Comparison of ENCODE assay signal across 12 mouse cellular contexts in genomic region chr14:121547745-121548144, GRCm38 (mm10). TPM values are rescaled to one million over a fixed set of nuclear protein-coding genes. Genes with fewer than 3 reads are reported as not detected.
DNase-seq lines count a peak whose midpoint lies in the region; ATAC-seq lines count a peak whose summit lies in the region.
"Had no signal": no experiment of that assay in that cellular context is flagged by ENCODE, and none has a peak within 500 bp of the region (broad histone marks: within the 10 kb centered on the region; RNA-seq: fewer than 3 reads in every experiment).

No protein-coding gene starts in this region.

- peak; percentile 22 for DNase-seq in heart, postnatal 4 days
- DNase-seq in NIH3T3 (ENCODE audit: low read depth) = peak; percentile 30
- DNase-seq in forelimb bud, embryonic 11.5 days (ENCODE audit: low read depth, low spot score) = peak; percentile 35
- DNase-seq in gastrocnemius, adult 18-20 months (ENCODE audit: low spot score) = no peak
- no peak for DNase-seq in right cerebral cortex, postnatal 10 days (ENCODE audit: low spot score in 2 of 2)
- no peak for DNase-seq in spleen, adult 12 weeks (ENCODE audit: low spot score)
- DNase-seq: left cerebral cortex, postnatal 4 days had no signal

- no peaks in the 10 kb centered on the region for H3K9me3 ChIP-seq in heart, embryonic 11.5 days (replicated peaks; ENCODE audit: control insufficient read depth, low read length)
- H3K9me3 ChIP-seq in lung, embryonic 16.5 days (ENCODE audit: control insufficient read depth, low read length) = no peaks in the 10 kb centered on the region
- H3K9me3 ChIP-seq: embryonic facial prominence, embryonic 13.5 days had no signal

- no peaks in the 10 kb centered on the region for H3K4me1 ChIP-seq in heart, embryonic 11.5 days (ENCODE audit: control insufficient read depth, insufficient read depth, low read length)
- peaks cover 2% of the 10 kb centered on the region; the same call in 1 of the 2 replicates for H3K4me1 ChIP-seq in lung, embryonic 16.5 days (replicated peaks; ENCODE audit: control insufficient read depth, insufficient read depth, low read length)
- H3K4me1 ChIP-seq: embryonic facial prominence, embryonic 13.5 days had no signal

- no peaks in the 10 kb centered on the region for H3K27me3 ChIP-seq in heart, embryonic 11.5 days (ENCODE audit: control insufficient read depth, insufficient read depth, low read length)
- H3K27me3 ChIP-seq in lung, embryonic 16.5 days (ENCODE audit: control insufficient read depth, insufficient read depth, low read depth, low read length) = no peaks in the 10 kb centered on the region

- H3K27ac ChIP-seq in heart, embryonic 11.5 days (ENCODE audit: low read depth, low read length) = no peak overlapping the region
- H3K27ac ChIP-seq in lung, embryonic 16.5 days (ENCODE audit: low read length) = no peak overlapping the region
- H3K27ac ChIP-seq: embryonic facial prominence, embryonic 13.5 days had no signal

- no peaks in the 10 kb centered on the region for H3K36me3 ChIP-seq in heart, embryonic 11.5 days (ENCODE audit: control insufficient read depth, insufficient read depth, low read length)
- no peaks in the 10 kb centered on the region; the same call in 1 of the 2 replicates for H3K36me3 ChIP-seq in lung, embryonic 16.5 days (ENCODE audit: control insufficient read depth, insufficient read depth, low read length)
- H3K36me3 ChIP-seq: embryonic facial prominence, embryonic 13.5 days had no signal

- WGBS in heart, embryonic 11.5 days (ENCODE audit: insufficient replicate concordance) = 60% methylated on average over 7 of the region's 7 CpGs
- 37% methylated on average over 7 of the region's 7 CpGs for WGBS in lung, embryonic 16.5 days

- no peak overlapping the region for H3K4me2 ChIP-seq in heart, embryonic 11.5 days
- no peak overlapping the region for H3K4me2 ChIP-seq in lung, embryonic 16.5 days (ENCODE audit: low read depth, low read length)
- H3K4me2 ChIP-seq: embryonic facial prominence, embryonic 13.5 days had no signal

- H3K9ac ChIP-seq in heart, embryonic 11.5 days (ENCODE audit: low read depth, low read length) = no peak overlapping the region
- H3K9ac ChIP-seq in lung, embryonic 16.5 days (ENCODE audit: low read length) = no peak overlapping the region
- H3K9ac ChIP-seq: embryonic facial prominence, embryonic 13.5 days had no signal

- no peak overlapping the region for H3K4me3 ChIP-seq in heart, embryonic 11.5 days (ENCODE audit: low read depth, low read length)
- no peak overlapping the region for H3K4me3 ChIP-seq in lung, embryonic 16.5 days (ENCODE audit: low read length)
- H3K4me3 ChIP-seq: embryonic facial prominence, embryonic 13.5 days; myocyte had no signal

- ATAC-seq in heart, embryonic 11.5 days (replicated peaks; ENCODE audit: insufficient number of reproducible peaks, low FRiP score, low TSS enrichment) = no peak
- peak; percentile 77 for ATAC-seq in lung, embryonic 16.5 days (ENCODE audit: low read depth)
- ATAC-seq: activated CD4-positive, CD25-positive, alpha-beta regulatory T cell, adult 4 months had no signal

RNA-seq across cellular contexts. Expression of gene Slc15a1, which starts 42.7 kb away (rescaled TPM):
- total RNA-seq in heart, postnatal 4 days (2021) = under 1 TPM in 1 of 2 experiments, not detected in 1; 0.12 TPM
- polyA plus RNA-seq in heart, embryonic 11.5 days (2014; fragmentation: Nextera tagmentation; extraction: Ambion mirVana) = not detected in 2 replicates
- 1.2 and 2.1 TPM in 2 replicates for polyA plus RNA-seq in lung, embryonic 16.5 days (2015; fragmentation: Nextera tagmentation; extraction: Ambion mirVana)
- not detected for total RNA-seq in gastrocnemius, adult 18-20 months (2021)
- polyA plus RNA-seq: myocyte had no signal

Comparison
In these comparisons a context has a peak if more than half of its experiments do, and no peak if none do; other contexts are left out.
1. DNase-seq: peak in heart, postnatal 4 days (single experiment), NIH3T3 (single experiment) and forelimb bud, embryonic 11.5 days (single experiment); none in gastrocnemius, adult 18-20 months (single experiment), right cerebral cortex, postnatal 10 days (0 of 2) and spleen, adult 12 weeks (single experiment).